Mouse (Mus musculus) testis, adult 2 months (tissue): ENCODE measurements around the gene Tex19.2.

ENCODE experiments used
- CTCF ChIP-seq: fragments of 200-500 bp; IDR thresholded peaks from 2 replicates; pipeline ENCODE4 v1.5.1; 2012; ENCODE audit warnings: low read depth, mild to moderate bottlenecking, inconsistent platforms, low read length, moderate library complexity; ENCODE audit not compliant: control insufficient read depth, insufficient read depth, insufficient replicate concordance
- POLR2A ChIP-seq: fragments of 200-500 bp; IDR thresholded peaks from 2 replicates; pipeline ENCODE4 v1.6.1; 2012; ENCODE audit warnings: low read depth, mild to moderate bottlenecking, inconsistent platforms, low read length, moderate library complexity; ENCODE audit not compliant: control insufficient read depth

DNA sequence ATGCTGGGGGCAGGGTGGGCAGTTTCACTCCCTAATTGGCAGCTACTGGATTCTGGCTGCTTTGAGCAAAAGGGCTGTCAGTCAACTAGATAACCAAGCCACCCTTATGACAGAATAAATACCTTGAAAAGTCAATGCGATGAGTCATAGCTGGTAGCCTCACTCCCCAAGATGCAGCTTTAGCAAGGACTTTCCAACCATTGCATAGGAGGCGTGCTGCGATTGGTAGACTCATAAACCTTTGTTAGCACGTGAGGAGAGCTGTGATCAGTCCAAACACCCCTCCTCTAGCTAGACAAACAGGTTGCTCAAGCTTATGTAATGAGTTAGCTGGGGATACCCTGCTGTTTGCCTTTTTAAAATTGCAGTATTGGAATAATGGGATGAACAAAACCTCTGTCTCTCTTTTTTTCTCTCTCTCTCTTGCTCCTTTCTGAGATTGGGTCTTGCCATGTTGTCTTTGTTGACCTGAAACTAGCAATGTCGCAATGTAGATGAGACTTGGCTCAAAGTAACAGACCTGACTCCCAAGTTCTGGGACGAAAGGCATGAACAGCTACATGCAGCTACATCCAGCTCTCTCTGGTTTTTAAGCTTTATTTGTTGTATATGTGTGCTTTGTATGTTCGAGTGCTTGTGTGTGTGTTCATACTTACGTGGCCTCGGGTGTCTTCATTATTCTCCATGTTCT, 25.0 kb upstream of the Tex19.2 start:
- TF ChIP-seq CTCF, result no peak
- no peak for TF ChIP-seq POLR2A
